Mouse (Mus musculus) kidney, adult 11 months (tissue): ENCODE results near the gene Chdh.

ENCODE experiments used
- DNase-seq: peaks from one replicate; pipeline ENCODE4 v3.0.0; 2022

Chdh gene

DNA sequence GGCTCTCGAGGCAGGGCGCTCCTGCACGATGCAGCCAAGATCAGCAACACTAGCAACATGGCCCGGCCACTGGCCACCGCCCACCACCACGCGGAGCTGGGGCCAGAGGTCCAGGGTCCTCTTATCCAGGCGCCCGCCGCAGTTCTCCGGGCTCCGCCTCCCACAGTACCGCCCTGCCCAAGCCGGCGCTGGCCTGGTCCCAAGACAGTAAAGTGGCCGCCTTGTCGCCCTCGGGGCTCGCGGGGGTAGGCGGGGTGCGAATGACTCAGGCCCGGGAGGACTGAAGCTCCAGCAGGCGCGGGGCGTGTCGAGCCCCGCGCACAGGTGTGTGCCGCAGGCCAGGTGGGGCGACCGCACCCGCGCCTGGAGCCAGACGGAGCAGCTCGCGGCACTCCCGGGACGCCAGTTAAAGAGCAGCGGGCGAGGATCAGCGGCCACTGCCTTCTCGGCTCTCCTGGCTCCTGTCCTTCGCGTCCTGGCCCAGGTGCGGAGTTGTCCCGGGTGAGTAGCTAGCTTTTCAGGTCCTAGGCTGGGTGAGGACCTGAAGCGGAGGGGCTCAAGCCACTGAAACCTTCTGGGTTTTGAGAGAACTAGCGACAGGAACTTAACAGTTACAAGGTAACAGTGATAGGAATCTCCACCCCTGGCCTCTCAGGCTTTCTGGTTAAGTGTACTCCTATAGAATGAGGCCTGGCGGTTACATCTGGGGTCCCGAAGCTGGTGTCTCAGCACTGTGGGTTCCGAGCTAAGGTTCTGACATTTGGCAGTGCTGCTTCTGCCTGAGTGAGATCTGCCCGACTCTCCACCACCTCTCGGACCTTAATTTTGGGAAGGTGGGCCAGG, at the start of gene Chdh, which contains the start of gene Il17rb:
Gene Chdh, plus strand, starts transcription at position 291 of the 843 bp plus-strand sequence.
Gene Il17rb, minus strand, starts transcription at position 164 of the 843 bp plus-strand sequence.
- peak; percentile 89 for DNase-seq

DNA sequence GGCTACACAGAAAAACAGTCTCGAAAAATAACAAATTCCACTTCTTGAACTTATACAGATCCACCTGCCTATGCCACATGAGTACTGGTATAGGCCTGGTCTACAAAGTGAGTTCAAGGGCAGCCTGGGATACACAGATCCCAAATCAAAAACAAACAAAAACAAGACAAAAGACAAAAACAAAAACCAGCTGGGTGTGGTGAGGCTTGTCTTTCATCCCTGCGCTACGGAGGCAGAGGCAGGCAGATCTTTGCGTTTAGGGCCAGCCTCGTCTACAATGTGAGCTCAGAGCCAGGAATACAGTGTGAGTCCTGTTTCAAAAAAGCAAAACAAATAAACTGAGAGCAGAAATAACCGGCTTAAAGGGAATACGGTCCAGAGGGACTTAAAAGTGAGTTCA, 41.2 kb upstream of the Chdh start:
- no peak for DNase-seq

DNA sequence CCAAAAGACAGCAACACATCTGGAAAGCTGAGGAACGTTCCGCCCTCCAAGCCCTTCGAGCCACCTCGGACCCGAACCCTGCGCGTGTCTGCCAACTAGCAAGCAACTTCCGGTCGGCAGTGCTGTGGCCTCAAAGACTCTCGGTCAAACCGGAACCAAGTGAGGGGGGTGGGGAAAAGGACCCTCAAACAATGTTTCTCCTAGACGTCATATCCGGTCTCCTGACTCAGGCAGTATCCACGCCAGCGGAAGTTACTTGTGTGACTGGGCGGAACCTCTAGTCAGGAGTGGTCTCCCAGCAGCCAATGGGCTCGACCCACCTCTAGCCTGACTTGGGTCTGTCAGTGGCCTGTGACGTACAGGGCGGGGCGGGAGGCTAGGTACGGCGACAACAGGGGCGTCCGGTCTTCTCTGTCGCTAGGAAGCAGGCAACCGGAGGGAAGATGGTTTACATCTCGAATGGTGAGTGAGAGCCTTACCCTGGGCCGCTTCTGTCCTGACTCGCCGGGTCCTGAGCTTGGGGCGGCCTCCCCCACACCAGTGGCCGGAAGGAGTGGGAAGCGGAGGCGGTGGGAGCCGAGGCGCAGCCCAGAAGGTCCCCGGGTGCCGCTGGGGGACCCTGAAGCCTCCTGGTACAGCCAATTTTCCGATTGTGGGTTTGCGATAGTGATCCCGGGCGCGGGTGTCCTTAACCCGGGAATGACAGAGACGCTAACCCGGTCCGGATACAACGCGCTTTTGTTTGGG, 40.6 kb upstream of the Chdh start, which contains the start of gene Selenok:
Gene Selenok, plus strand, starts transcription at position 234 of the 747 bp plus-strand sequence.
- DNase-seq = peak; percentile 99

GRCm38 (mm10) chr14:29971446-29971845, 37.4 kb upstream of the Chdh start:
- no peak for DNase-seq

DNA sequence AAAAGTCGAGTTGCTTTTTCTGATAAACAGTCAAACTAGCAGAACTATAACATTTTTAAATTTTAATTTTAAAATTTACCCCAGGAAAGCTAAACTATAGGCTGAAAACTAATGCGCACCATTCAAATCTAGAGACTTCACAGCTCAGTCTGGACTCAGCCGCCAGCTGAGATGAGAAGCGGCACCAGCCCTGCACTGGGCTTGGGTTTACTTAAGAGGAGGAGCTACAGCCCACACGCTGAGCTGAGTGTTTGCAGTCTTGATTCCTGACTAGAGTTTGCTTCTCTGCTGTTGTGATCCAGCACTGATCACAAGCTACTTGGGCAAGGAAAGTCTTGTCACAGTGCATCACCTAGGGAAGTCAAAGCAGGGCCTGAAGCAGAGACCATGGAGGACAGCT, 36.8 kb upstream of the Chdh start:
- no peak for DNase-seq

GRCm38 (mm10) chr14:29976927-29977326, 31.9 kb upstream of the Chdh start:
- no peak for DNase-seq

DNA sequence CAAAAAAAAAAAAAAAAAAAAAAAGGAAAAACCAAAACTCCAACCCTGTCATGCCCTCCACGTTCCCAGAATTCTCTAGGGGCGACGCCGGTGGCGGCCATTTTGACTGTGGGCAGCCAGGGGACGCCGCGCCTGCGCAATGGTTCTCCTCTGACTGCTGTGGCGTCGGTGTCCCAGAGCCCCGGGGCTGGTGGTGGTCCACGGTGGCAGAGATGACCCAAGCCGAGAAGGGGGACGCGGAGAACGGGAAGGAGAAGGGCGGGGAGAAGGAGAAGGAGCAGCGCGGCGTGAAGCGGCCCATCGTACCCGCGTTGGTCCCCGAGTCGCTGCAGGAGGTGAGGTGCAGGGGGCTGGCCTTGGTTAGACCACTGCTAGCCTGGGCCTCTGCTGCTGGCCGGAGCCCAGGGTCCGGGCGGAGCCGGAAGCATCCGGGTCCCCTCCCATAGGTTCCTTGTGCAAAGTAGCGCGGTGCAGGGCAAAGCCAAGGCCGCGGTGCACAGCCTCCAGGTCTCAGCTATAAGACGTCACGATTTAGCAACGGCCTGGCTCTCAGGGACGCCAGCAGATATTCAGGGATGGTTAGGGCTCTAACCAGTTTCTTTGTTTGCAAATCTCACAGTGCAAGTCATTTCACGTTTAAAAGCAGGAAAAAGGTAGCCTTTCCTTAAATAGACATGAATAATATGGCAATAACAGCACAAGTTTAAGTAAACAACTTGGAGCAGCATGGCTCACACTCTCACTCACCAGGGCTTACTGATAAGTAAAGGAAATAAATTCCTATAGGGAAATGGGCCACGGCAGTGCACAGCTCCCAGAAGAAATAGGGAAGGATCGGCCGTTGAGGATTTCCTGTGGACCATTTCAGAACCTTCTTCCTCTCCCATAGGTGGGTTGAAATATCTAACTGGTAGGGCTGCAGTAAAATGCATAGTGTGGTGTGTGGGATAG, 30.3 kb upstream of the Chdh start, which contains the start of gene Actr8:
Gene Actr8, plus strand, starts transcription at position 84 of the 951 bp plus-strand sequence.
- peak; percentile 89 for DNase-seq

GRCm38 (mm10) chr14:29980447-29981205, 28.2 kb upstream of the Chdh start:
- peak; percentile 44 for DNase-seq

- no peak for DNase-seq
These were observed 22.7 kb upstream of the Chdh start for GRCm38 (mm10) chr14:29986096-29986495.

GRCm38 (mm10) chr14:29987276-29987675, 21.5 kb upstream of the Chdh start:
- no peak for DNase-seq

DNA sequence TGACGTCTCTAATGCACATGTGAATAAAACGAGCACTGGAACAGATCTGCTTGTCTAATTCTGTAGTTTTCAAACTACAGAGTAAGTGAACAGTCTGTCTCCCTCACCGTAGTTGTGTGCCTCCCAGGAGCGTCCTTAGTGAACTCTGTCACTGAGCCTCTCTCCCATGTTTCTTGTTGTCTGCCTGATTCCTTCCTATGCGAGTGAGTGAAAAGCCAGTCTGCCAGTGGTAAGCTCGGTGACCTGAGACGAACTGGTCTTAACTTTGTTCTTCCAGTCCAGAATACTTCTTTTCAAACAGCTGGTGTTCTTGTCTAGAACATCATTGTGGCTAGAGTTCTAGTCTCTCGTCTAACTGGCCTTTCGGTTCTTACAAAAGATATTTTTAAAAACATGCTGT, 21.1 kb upstream of the Chdh start:
- no peak for DNase-seq

GRCm38 (mm10) chr14:29988337-29988736, 20.5 kb upstream of the Chdh start:
- no peak for DNase-seq

GRCm38 (mm10) chr14:29994976-29995375, 13.8 kb upstream of the Chdh start:
- DNase-seq = no peak

DNA sequence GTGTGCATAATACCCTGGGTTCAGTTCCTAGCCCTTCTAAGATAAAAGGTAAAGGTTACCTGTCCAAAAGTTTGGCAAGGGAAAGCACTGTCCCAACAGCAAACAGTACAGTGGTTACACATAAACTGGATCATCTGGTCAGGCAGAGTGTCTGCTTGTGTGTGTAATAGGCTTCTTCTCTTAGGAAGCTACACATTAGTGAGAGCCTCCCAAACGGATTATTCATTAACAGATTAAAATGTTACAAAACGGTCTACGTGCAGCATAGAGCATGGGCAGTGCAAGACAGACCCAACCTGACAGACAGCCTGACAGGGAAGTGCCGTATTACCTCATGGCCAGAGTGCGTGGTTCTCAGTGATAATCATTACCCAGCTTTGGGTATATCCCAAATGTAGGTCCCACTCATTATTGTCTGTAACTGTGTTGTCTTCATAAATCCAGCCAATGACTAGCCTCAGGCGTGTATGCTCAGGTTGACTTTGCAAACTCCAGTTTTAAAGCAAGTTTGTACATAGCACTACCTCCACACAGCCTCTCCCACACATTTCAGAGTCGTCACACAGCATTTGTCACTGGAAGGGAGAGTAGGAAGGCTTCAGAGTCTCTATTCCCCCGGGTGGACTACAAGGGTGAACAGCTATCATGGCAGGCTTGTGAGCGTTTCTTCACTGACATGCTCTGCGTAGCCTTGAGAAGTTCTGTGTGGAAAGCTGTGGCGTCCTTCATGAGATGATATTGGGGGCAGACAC, 12.6 kb upstream of the Chdh start:
- DNase-seq = peak; percentile 83

GRCm38 (mm10) chr14:29997345-29997744, 11.5 kb upstream of the Chdh start:
- DNase-seq = no peak

DNA sequence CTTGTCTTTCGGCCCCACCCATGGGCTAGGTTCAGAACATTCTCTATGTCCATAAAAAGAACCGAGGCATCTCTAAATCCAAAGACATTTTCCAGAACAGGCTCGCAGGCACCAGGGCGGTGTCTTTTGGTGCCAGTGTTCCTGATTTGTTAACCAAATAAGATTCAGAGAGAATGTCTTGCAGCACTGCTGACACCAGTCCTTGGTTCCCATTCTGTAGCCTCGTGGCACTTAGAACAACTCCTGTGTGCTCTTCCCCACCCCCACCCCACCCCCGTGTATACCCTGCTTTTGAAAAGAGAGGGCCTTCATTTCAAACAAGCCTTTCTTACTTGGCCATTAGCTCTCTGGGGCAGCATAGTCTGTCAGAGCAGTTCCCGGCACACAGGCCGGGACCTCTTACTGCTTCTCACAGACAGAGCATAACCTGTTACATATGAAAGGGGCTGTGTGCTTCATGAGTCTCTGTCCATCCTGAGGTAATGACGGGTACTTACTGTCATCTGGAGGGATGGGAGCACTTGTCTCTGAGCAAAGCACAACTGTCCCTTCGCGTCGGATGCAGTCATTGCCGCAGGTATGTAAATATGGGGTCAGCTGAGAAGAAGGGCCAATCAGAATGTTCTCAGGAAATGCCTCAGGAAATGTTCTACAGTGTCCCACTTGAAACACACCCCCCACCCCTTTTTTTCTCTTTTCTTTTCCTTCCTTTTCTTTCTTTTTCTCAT, 9.9 kb upstream of the Chdh start:
- no peak for DNase-seq

DNA sequence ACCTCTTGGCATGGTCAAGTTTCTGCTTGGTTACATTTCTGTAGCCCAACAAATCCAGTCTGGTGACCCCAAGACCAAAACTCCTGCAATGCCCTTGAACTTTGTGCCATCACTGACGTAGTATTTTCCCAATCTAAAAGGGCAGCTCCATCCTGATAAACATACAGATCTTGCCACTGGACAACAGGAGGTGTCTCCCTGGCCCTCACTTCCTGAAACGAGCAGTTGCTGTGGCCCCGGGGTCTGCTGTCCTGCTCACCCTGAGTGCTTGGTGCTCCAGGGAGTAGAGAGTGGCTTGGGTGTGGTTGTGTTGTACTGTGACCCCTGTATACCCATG, 9.4 kb upstream of the Chdh start:
- no peak for DNase-seq

- DNase-seq = peak; percentile 97
These were observed 1.2 kb downstream of the Chdh start for GRCm38 (mm10) chr14:30009864-30010560.

DNA sequence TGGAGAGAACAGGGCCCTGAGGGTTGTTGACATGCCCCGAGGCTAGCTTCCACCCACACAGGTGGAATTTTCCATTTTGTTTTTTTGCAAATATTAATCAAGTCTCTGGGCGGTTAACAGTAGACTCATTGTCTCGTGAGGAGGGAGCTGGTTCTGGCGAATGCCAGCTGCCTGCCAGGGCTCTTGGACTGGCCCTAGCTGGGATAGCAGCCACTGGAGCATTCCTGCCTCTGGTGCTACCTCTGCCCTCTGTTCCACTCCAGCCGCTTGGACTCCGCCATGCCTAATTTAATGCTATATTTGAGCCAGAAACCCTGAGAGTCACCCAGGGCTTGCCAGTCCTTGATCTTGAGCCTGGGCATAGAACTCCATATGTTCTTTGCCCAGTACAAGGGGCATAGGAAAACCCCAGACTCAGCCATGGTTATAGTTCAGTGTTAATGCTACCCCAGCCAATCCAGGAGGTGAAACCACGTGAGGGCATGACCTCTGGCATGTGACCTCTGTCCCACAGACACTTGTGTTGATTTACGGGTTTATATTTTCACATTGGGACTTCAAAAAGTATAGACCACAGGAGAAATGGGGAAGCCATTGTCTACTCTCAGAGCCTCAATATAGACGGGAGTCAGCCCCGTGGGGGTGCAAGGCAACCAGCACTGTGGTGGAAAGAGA, 3.2 kb downstream of the Chdh start:
- peak; percentile 94 for DNase-seq
